Mouse (Mus musculus) E14TG2a.4 (cell line): Measurements from ENCODE around the gene Prpf38b.

Source experiments
- CTCF ChIP-seq: conservative IDR thresholded peaks from 2 replicates; pipeline ENCODE4 v1.5.1; 2014; ENCODE audit warnings: low read length
- NANOG ChIP-seq: IDR thresholded peaks from 2 replicates; pipeline ENCODE4 v1.6.1; 2014; ENCODE audit warnings: borderline replicate concordance, low read length, mixed read lengths
- POU5F1 ChIP-seq: IDR thresholded peaks from 2 replicates; pipeline ENCODE4 v1.6.1; 2014; ENCODE audit warnings: low read length, borderline replicate concordance

GRCm38 (mm10) chr3:108910303-108911080, 1.0 kb downstream of the Prpf38b start:
- no peak for TF ChIP-seq CTCF
- TF ChIP-seq POU5F1, result no peak
- no peak for TF ChIP-seq NANOG
